In the genomic region with DNA sequence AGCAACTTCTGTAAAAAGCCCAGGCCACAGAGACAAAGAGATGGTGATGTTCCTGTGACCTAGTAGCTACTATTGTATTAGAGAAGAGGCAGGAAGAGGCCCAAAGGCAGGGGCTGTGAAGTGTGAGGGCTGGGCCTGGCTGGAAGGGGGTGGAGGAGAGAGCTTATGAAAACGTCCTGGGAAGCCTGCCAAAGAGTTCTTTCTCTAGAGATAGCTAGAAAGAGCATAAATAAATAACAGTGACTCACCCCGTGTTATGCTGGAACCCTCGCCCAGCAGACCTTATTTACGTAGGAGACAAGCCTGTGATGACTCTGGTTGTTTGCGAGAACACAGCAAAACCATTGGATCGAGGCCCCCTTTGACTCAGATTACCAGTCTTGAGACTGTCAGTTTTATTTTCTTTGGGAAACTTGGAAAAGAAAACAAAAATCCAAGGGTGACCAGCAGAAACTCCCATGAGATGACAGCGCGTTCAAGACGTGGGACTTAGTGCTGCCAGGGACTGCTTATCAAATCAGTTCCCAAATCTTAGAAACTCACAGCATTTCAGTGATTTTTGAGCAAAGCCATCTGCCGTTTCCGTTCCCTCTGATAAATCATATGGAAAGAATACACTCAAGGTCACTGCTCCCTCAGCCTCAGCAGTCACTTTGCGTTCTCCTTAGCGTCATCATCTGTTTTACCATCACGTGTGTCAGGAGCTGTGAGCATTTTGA, we compare ENCODE assay signal across 8 mouse cellular contexts. TPM values are rescaled to one million over a fixed set of nuclear protein-coding genes. Genes with fewer than 3 reads are reported as not detected.
DNase-seq lines count a peak whose midpoint lies in the region; ATAC-seq and TF ChIP-seq lines count a peak whose summit lies in the region.
"Had no signal": no experiment of that assay in that cellular context is flagged by ENCODE, and none has a peak within 500 bp of the region (broad histone marks: within the 10 kb centered on the region; RNA-seq: fewer than 3 reads in every experiment).

No protein-coding gene starts in this region.

- DNase-seq in MEL (ENCODE audit: low read depth, low spot score) = peak; percentile 10
- peak; percentile 86 for DNase-seq in adrenal gland, postnatal 10 days
- peak; percentile 69 for DNase-seq in gastrocnemius, adult 2 months
- peak; percentile 94 for DNase-seq in limb, embryonic 14.5 days (ENCODE audit: low spot score)
- no peak for DNase-seq in thymus, postnatal 4 days

- TF ChIP-seq RAD21 in MEL (IDR thresholded peaks at IDR 0.05; ENCODE audit: low read depth, low read length) = no peak

- TF ChIP-seq POLR2A in MEL (IDR thresholded peaks at IDR 0.05; ENCODE audit: control insufficient read depth in 1 of 2, insufficient read depth in 1 of 2, low read depth in 1 of 2, low read length in 2 of 2, poor library complexity in 1 of 2) = no peak
- TF ChIP-seq POLR2A in limb, embryonic 14.5 days (IDR thresholded peaks at IDR 0.05; ENCODE audit: borderline replicate concordance, extremely low read depth, insufficient read depth, insufficient read length) = no peak

- H3K9ac ChIP-seq in MEL (ENCODE audit: control insufficient read depth, low read depth, low read length, poor library complexity, severe bottlenecking) = no peak overlapping the region
- H3K9ac ChIP-seq in intestine, postnatal 0 days (ENCODE audit: low read depth, low read length) = no peak overlapping the region
- no peak overlapping the region for H3K9ac ChIP-seq in limb, embryonic 14.5 days (ENCODE audit: low read depth, low read length, severe bottlenecking)
- no peak overlapping the region for H3K9ac ChIP-seq in midbrain, embryonic 16.5 days (ENCODE audit: low read depth, low read length)

- H3K27me3 ChIP-seq in MEL (ENCODE audit: control insufficient read depth in 1 of 2, insufficient read depth in 2 of 2, low read length in 2 of 2) = no peaks in the 10 kb centered on the region
- no peaks in the 10 kb centered on the region for H3K27me3 ChIP-seq in intestine, postnatal 0 days (replicated peaks; ENCODE audit: control insufficient read depth, insufficient read depth, low read length)
- H3K27me3 ChIP-seq in limb, embryonic 14.5 days (ENCODE audit: control insufficient read depth, insufficient read depth, low read length) = no peaks in the 10 kb centered on the region
- no peaks in the 10 kb centered on the region for H3K27me3 ChIP-seq in midbrain, embryonic 16.5 days (ENCODE audit: control insufficient read depth, insufficient read depth, low read depth, low read length)
- H3K27me3 ChIP-seq: megakaryocyte, embryonic 14.5 days had no signal

- no peak for TF ChIP-seq EP300 in MEL (IDR thresholded peaks at IDR 0.05; ENCODE audit: low read depth in 1 of 2, low read length in 2 of 2)

- H3K27ac ChIP-seq in MEL (ENCODE audit: control insufficient read depth, low read depth, low read length) = no peak overlapping the region
- peak overlapping the region; percentile 71 for H3K27ac ChIP-seq in gastrocnemius, adult 2 months
- H3K27ac ChIP-seq in intestine, postnatal 0 days (ENCODE audit: low read depth, low read length) = peak overlapping the region; percentile 31
- no peak overlapping the region for H3K27ac ChIP-seq in limb, embryonic 14.5 days (replicated peaks; ENCODE audit: low read depth, low read length)
- H3K27ac ChIP-seq in midbrain, embryonic 16.5 days (ENCODE audit: low read length) = no peak overlapping the region

- intact Hi-C loops in gastrocnemius, adult 2 months (cut with DNase I) = no loop called here

- ATAC-seq in intestine, postnatal 0 days = peak; percentile 63
- ATAC-seq in limb, embryonic 14.5 days (ENCODE audit: low FRiP score, low read depth) = peak; percentile 67; the same call in 1 of the 2 replicates
- peak; percentile 68 for ATAC-seq in midbrain, embryonic 16.5 days

- no peak for TF ChIP-seq CTCF in MEL (IDR thresholded peaks at IDR 0.05 in 2 of 3, conservative IDR thresholded peaks at IDR 0.05 in 1 of 3; ENCODE audit: control insufficient read depth in 1 of 3, insufficient read depth in 1 of 3, low read depth in 2 of 3, low read length in 3 of 3, poor library complexity in 1 of 3, severe bottlenecking in 1 of 3)
- TF ChIP-seq CTCF in gastrocnemius, adult 2 months (IDR thresholded peaks at IDR 0.05) = no peak
- no peak for TF ChIP-seq CTCF in intestine, postnatal 0 days (IDR thresholded peaks at IDR 0.05; ENCODE audit: low read depth)

- 38% methylated on average over 14 of the region's 14 CpGs for WGBS in intestine, postnatal 0 days
- whole genome bisulfite sequencing in limb, embryonic 14.5 days = 59% methylated on average over 14 of the region's 14 CpGs
- WGBS in midbrain, embryonic 16.5 days = 61% methylated on average over 14 of the region's 14 CpGs

- no peaks in the 10 kb centered on the region for H3K36me3 ChIP-seq in MEL (ENCODE audit: control insufficient read depth in 1 of 2, insufficient read depth in 2 of 2, low read length in 2 of 2)
- no peaks in the 10 kb centered on the region for H3K36me3 ChIP-seq in intestine, postnatal 0 days (ENCODE audit: control insufficient read depth, insufficient read depth)
- H3K36me3 ChIP-seq in limb, embryonic 14.5 days (ENCODE audit: control insufficient read depth, insufficient read depth, low read length) = no peaks in the 10 kb centered on the region
- H3K36me3 ChIP-seq in midbrain, embryonic 16.5 days (ENCODE audit: control insufficient read depth, insufficient read depth, low read length) = no peaks in the 10 kb centered on the region

- H3K79me2 ChIP-seq in MEL (ENCODE audit: control insufficient read depth, insufficient read depth, low read length, poor library complexity) = no peaks in the 10 kb centered on the region

- no peak overlapping the region for H3K4me3 ChIP-seq in MEL (ENCODE audit: control insufficient read depth in 1 of 2, insufficient read depth in 1 of 2, low read depth in 2 of 2, low read length in 2 of 2)
- no peak overlapping the region for H3K4me3 ChIP-seq in gastrocnemius, adult 2 months
- no peak overlapping the region for H3K4me3 ChIP-seq in intestine, postnatal 0 days (ENCODE audit: low read depth, low read length)
- no peak overlapping the region for H3K4me3 ChIP-seq in limb, embryonic 14.5 days (replicated peaks; ENCODE audit: low read length)
- H3K4me3 ChIP-seq in midbrain, embryonic 16.5 days (ENCODE audit: low read depth, low read length) = no peak overlapping the region
- H3K4me3 ChIP-seq: megakaryocyte, embryonic 14.5 days had no signal

- no peaks in the 10 kb centered on the region for H3K9me3 ChIP-seq in MEL (replicated peaks; ENCODE audit: insufficient read depth, low read length)
- H3K9me3 ChIP-seq in intestine, postnatal 0 days (ENCODE audit: control insufficient read depth) = no peaks in the 10 kb centered on the region
- no peaks in the 10 kb centered on the region for H3K9me3 ChIP-seq in limb, embryonic 14.5 days (ENCODE audit: control insufficient read depth, low read length)
- no peaks in the 10 kb centered on the region for H3K9me3 ChIP-seq in midbrain, embryonic 16.5 days (replicated peaks; ENCODE audit: control insufficient read depth, low read length, poor library complexity, severe bottlenecking)

- no peaks in the 10 kb centered on the region for H3K4me1 ChIP-seq in MEL (ENCODE audit: control insufficient read depth in 1 of 2, insufficient read depth in 2 of 2, low read length in 2 of 2)
- no peaks in the 10 kb centered on the region for H3K4me1 ChIP-seq in intestine, postnatal 0 days (replicated peaks; ENCODE audit: control insufficient read depth, insufficient read depth, low read length)
- H3K4me1 ChIP-seq in limb, embryonic 14.5 days (ENCODE audit: control insufficient read depth, insufficient read depth, low read length) = peaks cover 1% of the 10 kb centered on the region; the same call in 1 of the 2 replicates
- no peaks in the 10 kb centered on the region for H3K4me1 ChIP-seq in midbrain, embryonic 16.5 days (ENCODE audit: control insufficient read depth, insufficient read depth, low read length)
- H3K4me1 ChIP-seq: megakaryocyte, embryonic 14.5 days had no signal

- H3K4me2 ChIP-seq in intestine, postnatal 0 days (replicated peaks; ENCODE audit: low read depth) = no peak overlapping the region
- H3K4me2 ChIP-seq in limb, embryonic 14.5 days (replicated peaks; ENCODE audit: low read depth, low read length, severe bottlenecking) = no peak overlapping the region
- H3K4me2 ChIP-seq in midbrain, embryonic 16.5 days (ENCODE audit: low read length) = no peak overlapping the region

TF ChIP-seq in MEL, 35 proteins besides CTCF, POLR2A, EP300 and RAD21:
- TF ChIP-seq RCOR1 (IDR thresholded peaks at IDR 0.05; ENCODE audit: low read depth, low read length) (no peak), MYC (IDR thresholded peaks at IDR 0.05; ENCODE audit: low read depth, low read length) (no peak), TBP (IDR thresholded peaks at IDR 0.05; ENCODE audit: low read depth, low read length) (no peak), POLR2AphosphoS2 (IDR thresholded peaks at IDR 0.05; ENCODE audit: low read length) (no peak), UBTF (IDR thresholded peaks at IDR 0.05; ENCODE audit: borderline replicate concordance, insufficient read depth, low read depth, low read length) (no peak), MAX (IDR thresholded peaks at IDR 0.05; ENCODE audit: low read length) (no peak)

RNA-seq across cellular contexts. Expression of gene Adamts1, which starts 46.7 kb away (rescaled TPM):
- not detected in 2 replicates for total RNA-seq in MEL (2012; rRNA removed)
- polyA plus RNA-seq in MEL (2012; ENCODE audit: insufficient read depth in 1 of 2, insufficient read length in 2 of 2, low read depth in 1 of 2, low replicate concordance in 2 of 2, missing spikeins in 1 of 2) = not detected
- 10 to 100 TPM; 17.9 to 47.6 TPM for total RNA-seq in adrenal gland, postnatal 10 days (2021)
- total RNA-seq in gastrocnemius, adult 2 months (2021) = 10 to 100 TPM; 17.3 to 24.4 TPM
- polyA plus RNA-seq in intestine, postnatal 0 days (2015; fragmentation: Nextera tagmentation; extraction: Ambion mirVana) = 8.2 and 10.0 TPM in 2 replicates
- polyA plus RNA-seq in limb, embryonic 14.5 days (2012; rRNA removed) = 43.1 and 60.4 TPM in 2 replicates
- 43.0 and 49.9 TPM in 2 replicates for polyA plus RNA-seq in limb, embryonic 14.5 days (2014; fragmentation: Nextera tagmentation; extraction: Ambion mirVana)
- polyA plus RNA-seq in midbrain, embryonic 16.5 days (2015; fragmentation: Nextera tagmentation; extraction: Ambion mirVana) = 6.1 and 7.5 TPM in 2 replicates

Comparison
In these comparisons a context has a peak if more than half of its experiments do, and no peak if none do; other contexts are left out.
1. H3K27ac ChIP-seq: peak in gastrocnemius, adult 2 months (single experiment) and intestine, postnatal 0 days (single experiment); none in MEL (single experiment), limb, embryonic 14.5 days (single experiment) and midbrain, embryonic 16.5 days (single experiment).
2. Peak in every context shown above with its lines, with median percentiles within 50 percentile points of each other: ATAC-seq.